Mouse (Mus musculus) skeletal muscle tissue, postnatal 0 days (tissue): Measurements from ENCODE around the gene Rhox2h. TPM values are rescaled to one million over a fixed set of nuclear protein-coding genes. Genes with fewer than 3 reads are reported as not detected.

ENCODE experiments used
- polyA plus RNA-seq: library from polyadenylated mRNA; unstranded; fragments of >200 nt; fragmentation: Nextera tagmentation; extraction: Ambion mirVana; gene quantifications from 2 replicates; pipeline ENCODE4 v1.2.1, GENCODE M21; 2015

The Rhox2h gene
- not detected in 2 replicates for polyA plus RNA-seq

DNA sequence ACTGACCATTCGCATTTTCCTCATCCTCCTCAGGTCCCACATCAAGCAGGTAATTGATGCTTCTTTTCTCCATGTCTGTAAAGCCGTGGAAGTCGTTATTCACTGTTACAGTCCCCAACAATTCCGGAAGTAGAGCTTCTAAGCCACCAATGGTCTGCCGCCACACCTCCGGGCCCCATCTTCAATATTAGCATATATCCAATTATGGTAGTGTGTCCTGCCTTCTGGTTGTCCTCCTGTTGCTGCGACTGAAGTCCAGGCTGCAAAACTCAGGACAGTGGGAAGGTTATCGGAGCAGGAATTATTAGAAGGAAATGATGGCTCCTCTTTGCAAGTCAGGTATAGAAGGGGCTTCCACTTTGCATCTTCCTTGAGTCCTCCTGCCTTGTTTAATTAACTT lies at the start of gene Rhox2h:
Gene Rhox2h (minus strand): TSS at position 101 of the 400 bp plus-strand sequence.

DNA sequence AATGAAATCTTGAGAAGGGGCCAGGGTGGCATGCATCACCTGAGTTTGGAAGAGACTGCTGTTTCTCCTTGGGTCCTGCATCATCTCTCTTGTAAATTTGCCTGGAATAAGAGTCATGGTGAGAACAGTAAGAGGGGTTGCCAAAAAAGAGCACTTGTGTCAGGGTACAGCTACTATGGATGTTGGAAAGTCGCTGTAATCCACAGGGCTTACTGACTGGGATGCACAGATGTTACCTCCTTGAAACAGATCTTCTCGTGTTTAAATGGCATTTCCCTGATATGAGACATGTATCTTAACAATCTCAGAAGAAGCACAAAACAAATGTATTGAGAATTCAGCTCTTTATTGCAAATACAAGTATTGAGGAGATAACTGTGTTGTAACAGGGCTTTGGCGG lies 4.4 kb downstream of the Rhox2h start, which contains the start of gene Rhox3h:
Gene Rhox3h (minus strand): TSS at position 101 of the 400 bp plus-strand sequence.

DNA sequence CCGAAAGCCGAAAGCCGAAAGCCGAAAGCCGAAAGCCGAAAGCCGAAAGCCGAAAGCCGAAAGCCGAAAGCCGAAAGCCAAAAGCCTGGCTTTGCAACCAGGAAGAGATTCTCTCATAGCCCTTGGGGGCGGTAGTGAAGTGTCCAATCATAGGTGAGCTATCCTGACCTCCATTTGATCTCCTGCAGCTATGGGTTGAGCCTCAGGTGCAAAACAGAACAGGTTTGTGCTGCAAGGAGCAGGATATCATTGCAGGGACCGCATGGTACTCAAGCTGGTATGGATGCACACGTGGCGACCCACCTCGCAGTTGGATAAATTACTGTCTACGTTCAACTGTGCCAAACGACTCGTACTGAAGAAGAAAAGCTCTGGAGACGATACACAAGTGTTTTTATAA lies 21.9 kb downstream of the Rhox2h start, which contains the start of gene Rhox4g:
Gene Rhox4g (minus strand): TSS at position 101 of the 400 bp plus-strand sequence.

DNA sequence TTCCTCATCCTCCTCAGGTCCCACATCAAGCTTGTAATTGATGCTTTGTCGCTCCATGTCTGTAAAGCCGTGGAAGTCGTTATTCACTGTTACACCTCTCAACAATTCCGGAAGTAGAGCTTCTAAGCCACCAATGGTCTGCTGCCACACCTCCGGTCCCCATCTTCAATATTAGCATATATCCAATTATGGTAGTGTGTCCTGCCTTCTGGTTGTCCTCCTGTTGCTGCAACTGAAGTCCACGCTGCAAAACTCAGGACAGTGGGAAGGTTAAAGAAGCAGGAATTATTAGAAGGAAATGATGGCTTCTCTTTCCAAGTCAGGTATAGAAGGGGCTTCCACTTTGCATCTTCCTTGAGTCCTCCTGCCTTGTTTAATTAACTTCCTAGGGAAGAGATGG lies 29.7 kb downstream of the Rhox2h start, which contains the start of gene Rhox2g:
Gene Rhox2g (minus strand): TSS at position 101 of the 400 bp plus-strand sequence.

DNA sequence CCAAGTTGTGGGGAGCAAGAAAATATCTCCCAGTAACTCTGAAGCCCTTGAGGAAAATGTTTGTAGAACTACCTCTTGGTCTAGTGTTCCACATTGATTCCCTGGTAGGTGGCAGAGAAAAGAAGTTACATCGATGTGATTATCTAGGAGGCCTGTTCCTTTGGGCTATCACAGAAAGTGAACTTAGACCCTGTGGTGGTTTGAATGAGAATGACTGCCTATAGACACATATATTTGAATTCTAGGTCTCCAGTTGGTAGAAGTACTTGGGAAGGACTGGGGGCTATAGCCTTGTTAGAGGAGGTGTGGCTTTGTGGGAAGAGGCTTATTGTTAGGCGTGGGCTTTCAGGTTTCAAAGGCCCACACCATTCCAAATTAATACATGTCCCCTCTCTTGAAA lies 44.6 kb downstream of the Rhox2h start, which contains the start of gene Rhox3g:
Gene Rhox3g (minus strand): TSS at position 101 of the 400 bp plus-strand sequence.

Other genes starting within 250 kb of the Rhox2h start
- not detected in 2 replicates for gene Rhox4b, start 240.8 kb downstream of the Rhox2h start, polyA plus RNA-seq
- gene Rhox2c, start 219.6 kb downstream of the Rhox2h start, polyA plus RNA-seq = 0.21 TPM in 1 of 2 replicates, not detected in the other
- gene Rhox3c, start 214.7 kb downstream of the Rhox2h start, polyA plus RNA-seq = 0.63 and 1.1 TPM in 2 replicates
- gene Rhox4c, start 192.9 kb downstream of the Rhox2h start, polyA plus RNA-seq = not detected in 2 replicates
- not detected in 2 replicates for gene Rhox2d, start 179.8 kb downstream of the Rhox2h start, polyA plus RNA-seq
- not detected in 2 replicates for gene Rhox4d, start 158.9 kb downstream of the Rhox2h start, polyA plus RNA-seq
- gene Rhox2e, start 142.8 kb downstream of the Rhox2h start, polyA plus RNA-seq = not detected in 2 replicates
- 0.35 and 0.41 TPM in 2 replicates for gene Rhox3e, start 131.3 kb downstream of the Rhox2h start, polyA plus RNA-seq
- not detected in 2 replicates for gene Rhox4e, start 115.9 kb downstream of the Rhox2h start, polyA plus RNA-seq
- gene Rhox2f, start 101.9 kb downstream of the Rhox2h start, polyA plus RNA-seq = not detected in 2 replicates
- 0.18 and 0.67 TPM in 2 replicates for gene Rhox3f, start 92.3 kb downstream of the Rhox2h start, polyA plus RNA-seq
- gene Rhox4f, start 65.6 kb downstream of the Rhox2h start, polyA plus RNA-seq = not detected in 2 replicates
- gene Rhox3g, start 44.7 kb downstream of the Rhox2h start, polyA plus RNA-seq = not detected in 2 replicates
- gene Rhox2g, start 29.8 kb downstream of the Rhox2h start, polyA plus RNA-seq = not detected in 2 replicates
- gene Rhox4g, start 21.9 kb downstream of the Rhox2h start, polyA plus RNA-seq = not detected in 2 replicates
- gene Rhox3h, start 4.5 kb downstream of the Rhox2h start, polyA plus RNA-seq = 0.16 TPM in 1 of 2 replicates, not detected in the other
- gene Rhox5, start 131.6 kb upstream of the Rhox2h start, polyA plus RNA-seq = 0.24 TPM in 2 replicates
- not detected in 2 replicates for gene Rhox6, start 153.6 kb upstream of the Rhox2h start, polyA plus RNA-seq
- not detected in 2 replicates for gene Rhox7a, start 158.4 kb upstream of the Rhox2h start, polyA plus RNA-seq
- gene Rhox8, start 205.7 kb upstream of the Rhox2h start, polyA plus RNA-seq = not detected in 2 replicates
- gene Rhox7b, start 224.0 kb upstream of the Rhox2h start, polyA plus RNA-seq = not detected in 2 replicates
- not detected in 2 replicates for gene Rhox9, start 228.5 kb upstream of the Rhox2h start, polyA plus RNA-seq